Mouse (Mus musculus): Measurements from ENCODE around the gene Ccdc190. TPM values are rescaled to one million over a fixed set of nuclear protein-coding genes. Genes with fewer than 3 reads are reported as not detected.

Ccdc190 gene
- polyA plus RNA-seq, 1 experiment: not detected

GRCm38 (mm10) chr1:169900771-169901336 lies 27.6 kb upstream of the Ccdc190 start:
- Histone ChIP-seq H3K4me1 (ENCODE audit: control insufficient read depth) (no peaks in the 10 kb centered on the region), H3K27me3 (ENCODE audit: control insufficient read depth) (no peaks in the 10 kb centered on the region), H3K4me3 (replicated peaks) (no peak overlapping the region), H3K9me3 (ENCODE audit: control insufficient read depth, low read length) (no peaks in the 10 kb centered on the region; the same call in 1 of the 2 replicates), H3K36me3 (ENCODE audit: control insufficient read depth) (no peaks in the 10 kb centered on the region)
- TF ChIP-seq GATA1 (IDR thresholded peaks at IDR 0.05; ENCODE audit: low read length): no peak

GRCm38 (mm10) chr1:169909163-169909562 lies 19.3 kb upstream of the Ccdc190 start:
- no peaks in the 10 kb centered on the region for H3K4me1 ChIP-seq (ENCODE audit: control insufficient read depth)
- no peak for TF ChIP-seq TAL1 (IDR thresholded peaks at IDR 0.05; ENCODE audit: low read length)
- no peak for TF ChIP-seq GATA1 (IDR thresholded peaks at IDR 0.05; ENCODE audit: low read length)
- peaks cover 5% of the 10 kb centered on the region; the same call in 1 of the 2 replicates for H3K9me3 ChIP-seq (ENCODE audit: control insufficient read depth, low read length)
- no peak overlapping the region for H3K4me3 ChIP-seq (replicated peaks)
- no peaks in the 10 kb centered on the region for H3K27me3 ChIP-seq (ENCODE audit: control insufficient read depth)
- H3K36me3 ChIP-seq (ENCODE audit: control insufficient read depth): no peaks in the 10 kb centered on the region

- Histone ChIP-seq H3K9me3 (ENCODE audit: control insufficient read depth, low read length) (peaks cover 5% of the 10 kb centered on the region; the same call in 1 of the 2 replicates), H3K36me3 (ENCODE audit: control insufficient read depth) (no peaks in the 10 kb centered on the region), H3K4me3 (replicated peaks) (no peak overlapping the region), H3K4me1 (ENCODE audit: control insufficient read depth) (no peaks in the 10 kb centered on the region), H3K27me3 (ENCODE audit: control insufficient read depth) (no peaks in the 10 kb centered on the region)
- TF ChIP-seq TAL1 (IDR thresholded peaks at IDR 0.05; ENCODE audit: low read length) (no peak), GATA1 (IDR thresholded peaks at IDR 0.05; ENCODE audit: low read length) (no peak)
These were observed 18.8 kb upstream of the Ccdc190 start for GRCm38 (mm10) chr1:169909659-169910058.

GRCm38 (mm10) chr1:169910751-169911150 lies 17.7 kb upstream of the Ccdc190 start:
- TF ChIP-seq TAL1 (IDR thresholded peaks at IDR 0.05; ENCODE audit: low read length): no peak
- TF ChIP-seq GATA1 (IDR thresholded peaks at IDR 0.05; ENCODE audit: low read length): no peak
- H3K36me3 ChIP-seq (ENCODE audit: control insufficient read depth): no peaks in the 10 kb centered on the region

GRCm38 (mm10) chr1:169911526-169911925 lies 16.9 kb upstream of the Ccdc190 start:
- no peaks in the 10 kb centered on the region for H3K4me1 ChIP-seq (ENCODE audit: control insufficient read depth)
- H3K9me3 ChIP-seq (ENCODE audit: control insufficient read depth, low read length): peaks cover 5% of the 10 kb centered on the region; the same call in 1 of the 2 replicates
- H3K36me3 ChIP-seq (ENCODE audit: control insufficient read depth): no peaks in the 10 kb centered on the region
- no peaks in the 10 kb centered on the region for H3K27me3 ChIP-seq (ENCODE audit: control insufficient read depth)
- TF ChIP-seq TAL1 (IDR thresholded peaks at IDR 0.05; ENCODE audit: low read length): no peak
- TF ChIP-seq GATA1 (IDR thresholded peaks at IDR 0.05; ENCODE audit: low read length): no peak
- H3K4me3 ChIP-seq (replicated peaks): no peak overlapping the region

More at GRCm38 (mm10) chr1:169910751-169911150, 17.7 kb upstream of the Ccdc190 start:
- H3K4me1 ChIP-seq (ENCODE audit: control insufficient read depth): no peaks in the 10 kb centered on the region
- H3K4me3 ChIP-seq (replicated peaks): no peak overlapping the region
- H3K9me3 ChIP-seq (ENCODE audit: control insufficient read depth, low read length): peaks cover 5% of the 10 kb centered on the region; the same call in 1 of the 2 replicates
- H3K27me3 ChIP-seq (ENCODE audit: control insufficient read depth): no peaks in the 10 kb centered on the region

GRCm38 (mm10) chr1:169916659-169917058 lies 11.8 kb upstream of the Ccdc190 start:
- TF ChIP-seq GATA1 (IDR thresholded peaks at IDR 0.05; ENCODE audit: low read length): no peak
- no peak for TF ChIP-seq TAL1 (IDR thresholded peaks at IDR 0.05; ENCODE audit: low read length)
- H3K4me3 ChIP-seq (replicated peaks): no peak overlapping the region
- no peaks in the 10 kb centered on the region for H3K36me3 ChIP-seq (ENCODE audit: control insufficient read depth)
- H3K4me1 ChIP-seq (ENCODE audit: control insufficient read depth): no peaks in the 10 kb centered on the region
- no peaks in the 10 kb centered on the region for H3K9me3 ChIP-seq (ENCODE audit: control insufficient read depth, low read length)
- no peaks in the 10 kb centered on the region for H3K27me3 ChIP-seq (ENCODE audit: control insufficient read depth)

- no peaks in the 10 kb centered on the region for H3K36me3 ChIP-seq (ENCODE audit: control insufficient read depth)
- no peaks in the 10 kb centered on the region for H3K9me3 ChIP-seq (ENCODE audit: control insufficient read depth, low read length)
- no peak overlapping the region for H3K4me3 ChIP-seq (replicated peaks)
- H3K4me1 ChIP-seq (ENCODE audit: control insufficient read depth): no peaks in the 10 kb centered on the region
- H3K27me3 ChIP-seq (ENCODE audit: control insufficient read depth): no peaks in the 10 kb centered on the region
- no peak for TF ChIP-seq GATA1 (IDR thresholded peaks at IDR 0.05; ENCODE audit: low read length)
- TF ChIP-seq TAL1 (IDR thresholded peaks at IDR 0.05; ENCODE audit: low read length): no peak
These were observed 11.2 kb upstream of the Ccdc190 start for GRCm38 (mm10) chr1:169917115-169917796.

- no peaks in the 10 kb centered on the region for H3K4me1 ChIP-seq (ENCODE audit: control insufficient read depth)
- H3K9me3 ChIP-seq (ENCODE audit: control insufficient read depth, low read length): no peaks in the 10 kb centered on the region
- no peaks in the 10 kb centered on the region for H3K27me3 ChIP-seq (ENCODE audit: control insufficient read depth)
- TF ChIP-seq TAL1 (IDR thresholded peaks at IDR 0.05; ENCODE audit: low read length): no peak
- TF ChIP-seq GATA1 (IDR thresholded peaks at IDR 0.05; ENCODE audit: low read length): no peak
- H3K4me3 ChIP-seq (replicated peaks): no peak overlapping the region
- H3K36me3 ChIP-seq (ENCODE audit: control insufficient read depth): no peaks in the 10 kb centered on the region
These were observed 10.4 kb upstream of the Ccdc190 start for GRCm38 (mm10) chr1:169917998-169918397.

GRCm38 (mm10) chr1:169919211-169919610 lies 9.2 kb upstream of the Ccdc190 start:
- no peak for TF ChIP-seq GATA1 (IDR thresholded peaks at IDR 0.05; ENCODE audit: low read length)
- no peak for TF ChIP-seq TAL1 (IDR thresholded peaks at IDR 0.05; ENCODE audit: low read length)
- H3K27me3 ChIP-seq (ENCODE audit: control insufficient read depth): no peaks in the 10 kb centered on the region
- H3K4me3 ChIP-seq (replicated peaks): no peak overlapping the region
- no peaks in the 10 kb centered on the region for H3K4me1 ChIP-seq (ENCODE audit: control insufficient read depth)
- no peaks in the 10 kb centered on the region for H3K9me3 ChIP-seq (ENCODE audit: control insufficient read depth, low read length)
- no peaks in the 10 kb centered on the region for H3K36me3 ChIP-seq (ENCODE audit: control insufficient read depth)

Data from erythroblast, embryonic 14.5 days (primary cell).